Mouse (Mus musculus) liver, embryonic 11.5 days (tissue): ENCODE data around the gene Ccdc85b. TPM values are rescaled to one million over a fixed set of nuclear protein-coding genes. Genes with fewer than 3 reads are reported as not detected.
A peak's percentile ranks its signal among the peaks of the same experiment; 100 is the strongest.

Source experiments
- ATAC-seq: fragments of 200-750 bp; cut with Nextera tagmentation; replicated peaks from 2 replicates; pipeline ENCODE4 v1.8.0; 2017; ENCODE audit warnings: moderate number of reproducible peaks, mild to moderate bottlenecking, moderate TSS enrichment, moderate library complexity; ENCODE audit not compliant: low FRiP score
- DNase-seq: peaks from one replicate; pipeline ENCODE4 v3.0.0-alpha.2; 2017; ENCODE audit warnings: low spot score
- H3K27ac ChIP-seq: fragments of 300-500 bp; sonication (generic); 2 replicates; pipeline ENCODE4 v1.5.1; 2014; ENCODE audit warnings: mild to moderate bottlenecking, low read depth, low read length, control low read depth
- H3K27me3 ChIP-seq: fragments of 300-500 bp; sonication (generic); replicated peaks from 2 replicates; pipeline ENCODE4 v1.6.1; 2014; ENCODE audit warnings: low read length, mixed read lengths; ENCODE audit not compliant: control insufficient read depth, insufficient read depth
- H3K36me3 ChIP-seq: fragments of 300-500 bp; sonication (generic); 2 replicates; pipeline ENCODE4 v1.6.1; 2014; ENCODE audit warnings: mild to moderate bottlenecking, low read length, moderate library complexity, mixed read lengths; ENCODE audit not compliant: control insufficient read depth, insufficient read depth
- H3K4me1 ChIP-seq: fragments of 300-500 bp; sonication (generic); replicated peaks from 2 replicates; pipeline ENCODE4 v1.6.1; 2014; ENCODE audit warnings: low read length, mixed read lengths; ENCODE audit not compliant: control insufficient read depth, insufficient read depth
- H3K4me2 ChIP-seq: fragments of 300-500 bp; sonication (generic); 2 replicates; pipeline ENCODE4 v1.6.1; 2014; ENCODE audit warnings: mild to moderate bottlenecking, control low read depth, moderate library complexity
- H3K4me3 ChIP-seq: fragments of 300-500 bp; sonication (generic); 2 replicates; pipeline ENCODE4 v1.5.1; 2014; ENCODE audit warnings: low read depth, low read length, control low read depth
- H3K9ac ChIP-seq: fragments of 300-500 bp; sonication (generic); 2 replicates; pipeline ENCODE4 v1.6.1; 2014; ENCODE audit warnings: low read depth, low read length, control low read depth
- H3K9me3 ChIP-seq: fragments of 300-500 bp; sonication (generic); 2 replicates; pipeline ENCODE4 v1.6.1; 2016; ENCODE audit warnings: low read length, inconsistent platforms, mixed read lengths; ENCODE audit not compliant: control insufficient read depth
- WGBS: fragments of 180-500 bp; shearing (Covaris S2); extraction: QIAGEN DNeasy Blood & Tissue Kit; methylation state at CpG from one replicate; pipeline ENCODE4 v1.1.7; 2014; 5-methylcytosine and 5-hydroxymethylcytosine counted together
- polyA plus RNA-seq: library from polyadenylated mRNA; unstranded; fragments of >200 nt; fragmentation: Nextera tagmentation; extraction: Ambion mirVana; gene quantifications from 2 replicates; pipeline ENCODE4 v1.2.1, GENCODE M21; 2014

Ccdc85b gene
- polyA plus RNA-seq, 1 experiment from 2014 or later, result 6.3 TPM

DNA sequence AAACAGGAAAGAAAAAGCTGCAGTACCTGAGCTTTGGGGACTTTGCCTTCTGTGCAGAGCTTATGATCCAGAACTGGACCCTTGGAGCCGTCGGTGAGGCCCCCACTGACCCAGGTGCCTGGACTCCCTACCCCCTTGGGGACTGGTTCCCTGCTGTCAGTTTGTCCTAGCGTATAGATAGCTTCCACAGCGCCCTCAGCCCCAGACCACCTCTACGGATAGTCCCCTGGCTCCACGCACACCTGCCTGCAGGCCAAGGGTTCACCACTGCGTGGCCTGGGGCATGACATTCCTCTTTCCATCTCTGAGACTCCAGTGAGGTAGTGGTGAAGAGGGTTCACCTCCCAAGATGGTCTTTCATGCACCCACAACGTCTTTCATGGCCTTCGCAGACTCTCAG, 5.5 kb upstream of the Ccdc85b start:
- ATAC-seq (no peak), DNase-seq (no peak)
- Histone ChIP-seq H3K27me3 (no peaks in the 10 kb centered on the region), H3K4me2 (no peak overlapping the region), H3K9me3 (no peaks in the 10 kb centered on the region), H3K9ac (no peak overlapping the region), H3K4me3 (no peak overlapping the region), H3K27ac (no peak overlapping the region), H3K36me3 (peaks cover 19% of the 10 kb centered on the region), H3K4me1 (peaks cover 8% of the 10 kb centered on the region)
- WGBS, result 88% methylated on average over 9 of the region's 9 CpGs

GRCm38 (mm10) chr19:5461411-5461810, 3.7 kb upstream of the Ccdc85b start:
- peak overlapping the region; percentile 97 for H3K4me2 ChIP-seq
- peak overlapping the region; percentile 87 for H3K4me3 ChIP-seq
- ATAC-seq (no peak), DNase-seq (no peak)
- H3K36me3 ChIP-seq, result peaks cover 12% of the 10 kb centered on the region
- H3K9ac ChIP-seq, result peak overlapping the region; percentile 88
- H3K9me3 ChIP-seq, result no peaks in the 10 kb centered on the region
- H3K27me3 ChIP-seq, result no peaks in the 10 kb centered on the region
- no peak overlapping the region for H3K27ac ChIP-seq
- 83% methylated on average over 6 of the region's 6 CpGs for WGBS
- peaks cover 17% of the 10 kb centered on the region for H3K4me1 ChIP-seq

GRCm38 (mm10) chr19:5460465-5460911, 2.8 kb upstream of the Ccdc85b start, which contains the start of gene Fibp:
TSS of gene Fibp (plus strand) at chr19:5460615.
- Histone ChIP-seq H3K4me2 (peak within 1 kb of the TSS; percentile 97), H3K4me1 (peaks cover 27% of the 10 kb centered on the region), H3K27ac (peak within 1 kb of the TSS; percentile 56), H3K9ac (peak within 1 kb of the TSS; percentile 88), H3K36me3 (peaks cover 5% of the 10 kb centered on the region; the same call in 1 of the 2 replicates), H3K4me3 (peak within 1 kb of the TSS; percentile 87), H3K27me3 (no peaks in the 10 kb centered on the region), H3K9me3 (no peaks in the 10 kb centered on the region)
- DNase-seq (peak; percentile 90), ATAC-seq (peak; percentile 72)
- under 1% methylated on average over 32 of the region's 32 CpGs for WGBS

DNA sequence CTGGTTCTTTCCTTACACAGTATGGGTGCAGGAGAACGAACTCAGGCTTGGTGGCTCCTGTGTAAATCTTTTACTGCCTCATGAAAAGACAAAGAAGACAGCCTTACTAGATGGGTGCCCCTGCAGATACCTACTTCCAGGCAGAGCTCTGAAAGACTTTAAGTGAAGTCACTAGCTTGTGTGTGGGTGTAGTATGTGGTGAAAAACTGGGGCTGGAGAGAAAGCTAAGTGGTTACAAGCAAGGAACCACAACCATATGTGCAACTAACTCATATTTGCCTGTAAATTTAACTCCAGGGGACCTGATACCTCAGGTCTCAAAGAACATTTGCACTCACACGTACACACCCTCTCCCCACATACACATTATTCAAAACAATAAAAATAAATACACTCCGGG, 2.2 kb upstream of the Ccdc85b start:
- peak overlapping the region; percentile 87 for H3K4me3 ChIP-seq
- 27% methylated on average over 3 of the region's 3 CpGs for WGBS
- H3K27ac ChIP-seq, result no peak overlapping the region
- H3K4me1 ChIP-seq, result peaks cover 33% of the 10 kb centered on the region
- H3K4me2 ChIP-seq, result peak overlapping the region; percentile 97
- ATAC-seq (no peak), DNase-seq (no peak)
- H3K9me3 ChIP-seq, result no peaks in the 10 kb centered on the region
- H3K9ac ChIP-seq, result peak overlapping the region; percentile 88
- H3K36me3 ChIP-seq, result peaks cover 5% of the 10 kb centered on the region; the same call in 1 of the 2 replicates
- no peaks in the 10 kb centered on the region for H3K27me3 ChIP-seq

DNA sequence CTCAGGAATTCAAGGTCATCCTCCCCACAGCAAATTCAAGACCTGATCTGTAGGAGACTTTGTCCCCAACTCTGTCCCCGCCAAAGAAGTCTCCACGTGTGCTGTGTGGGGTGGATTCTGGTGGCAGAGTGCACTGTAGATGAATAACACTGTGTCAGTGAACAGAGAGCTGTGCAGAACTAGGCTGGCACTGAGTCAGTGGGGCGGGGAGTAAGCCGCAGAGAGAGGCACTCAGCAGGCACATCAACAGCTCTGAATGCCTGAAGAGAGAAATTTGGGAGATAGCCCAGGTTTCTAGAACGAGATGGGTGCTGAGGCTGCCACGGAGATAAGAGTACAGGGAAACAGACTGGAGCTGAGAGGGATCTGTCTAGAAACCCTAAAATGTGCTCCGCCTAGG, 1.3 kb upstream of the Ccdc85b start:
- H3K9me3 ChIP-seq, result no peaks in the 10 kb centered on the region
- H3K27ac ChIP-seq, result no peak overlapping the region
- H3K4me2 ChIP-seq, result no peak overlapping the region
- WGBS, result 67% methylated on average over 7 of the region's 7 CpGs
- H3K4me3 ChIP-seq, result 0 out of 2 replicates have a peak overlapping the region, but pooled peaks have one; percentile 11
- H3K27me3 ChIP-seq, result no peaks in the 10 kb centered on the region
- DNase-seq, result no peak
- H3K4me1 ChIP-seq, result peaks cover 33% of the 10 kb centered on the region
- peaks cover 2% of the 10 kb centered on the region; the same call in 1 of the 2 replicates for H3K36me3 ChIP-seq
- H3K9ac ChIP-seq, result no peak overlapping the region
- ATAC-seq, result no peak

GRCm38 (mm10) chr19:5456922-5457745, 560 bp downstream of the Ccdc85b start:
- WGBS, result under 1% methylated on average over 70 of the region's 70 CpGs
- 0 out of 2 replicates have a peak, but pooled peaks cover 2% of the 10 kb centered on the region for H3K36me3 ChIP-seq
- H3K9ac ChIP-seq, result peak overlapping the region; percentile 86
- H3K4me1 ChIP-seq, result peaks cover 33% of the 10 kb centered on the region
- no peaks in the 10 kb centered on the region for H3K9me3 ChIP-seq
- peak overlapping the region; percentile 78 for H3K27ac ChIP-seq
- DNase-seq, result peak; percentile 96
- ATAC-seq, result peak; percentile 88
- H3K27me3 ChIP-seq, result no peaks in the 10 kb centered on the region
- H3K4me3 ChIP-seq, result peak overlapping the region; percentile 87
- peak overlapping the region; percentile 90 for H3K4me2 ChIP-seq

DNA sequence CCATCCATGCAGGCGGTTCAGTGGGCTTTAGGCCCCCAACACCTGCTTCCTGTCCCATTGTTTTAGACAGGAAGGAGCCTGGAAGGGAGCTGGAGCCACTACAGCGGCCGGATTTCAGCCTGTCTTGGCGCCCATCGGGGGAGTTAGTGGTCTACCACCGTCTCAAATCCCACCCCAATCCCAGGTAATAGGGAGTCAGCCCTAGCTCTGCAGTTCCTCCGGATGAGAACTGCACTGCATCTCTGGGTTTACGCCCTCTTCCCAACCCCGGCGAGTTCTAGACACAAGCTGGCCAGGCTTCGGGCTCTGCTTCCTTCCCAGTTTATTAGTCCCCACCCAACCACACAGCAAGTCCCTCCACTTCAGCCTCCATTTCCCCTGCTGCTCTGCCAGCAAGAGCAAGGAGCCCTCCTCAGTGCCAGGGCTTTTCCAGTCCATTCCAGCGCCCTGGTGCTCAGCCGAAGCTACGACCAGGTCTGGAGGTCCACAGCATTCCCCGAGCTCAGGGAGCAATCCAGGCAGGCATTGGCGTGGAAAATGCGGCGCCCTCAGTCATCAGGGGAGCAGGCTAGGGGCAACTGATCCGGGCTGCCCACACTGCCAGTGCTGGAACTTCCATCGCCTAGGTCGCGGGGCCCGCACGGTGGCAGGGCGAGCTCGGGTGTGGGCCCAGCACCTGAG, 1.3 kb downstream of the Ccdc85b start:
- Histone ChIP-seq H3K27ac (peak overlapping the region; percentile 78), H3K9ac (peak overlapping the region; percentile 86), H3K4me2 (peak overlapping the region; percentile 90), H3K4me1 (peaks cover 31% of the 10 kb centered on the region), H3K9me3 (no peaks in the 10 kb centered on the region), H3K36me3 (0 out of 2 replicates have a peak, but pooled peaks cover 2% of the 10 kb centered on the region), H3K27me3 (no peaks in the 10 kb centered on the region), H3K4me3 (peak overlapping the region; percentile 87)
- WGBS, result 4% methylated on average over 26 of the region's 26 CpGs
- DNase-seq, result no peak
- no peak for ATAC-seq

DNA sequence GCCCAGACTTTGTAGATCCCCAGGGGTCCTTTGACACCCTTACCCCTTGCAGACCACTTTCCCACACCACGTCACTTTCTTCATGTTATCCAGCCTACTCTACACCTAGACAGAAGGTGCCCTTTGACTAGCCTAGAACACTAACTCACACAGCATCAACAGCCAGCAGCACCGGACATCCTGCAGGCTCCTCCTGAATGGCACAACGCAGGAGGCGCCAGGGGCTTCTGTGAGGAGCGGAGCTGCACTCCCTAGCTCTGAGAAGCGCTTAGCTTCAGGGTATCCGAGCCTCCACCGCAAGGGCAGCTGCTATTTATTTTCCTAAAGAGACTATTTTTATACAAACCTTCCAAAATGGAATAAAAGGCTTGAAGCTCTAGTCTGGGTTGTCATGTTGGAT, 2.1 kb downstream of the Ccdc85b start:
- no peak for ATAC-seq
- Histone ChIP-seq H3K4me2 (peak overlapping the region; percentile 90), H3K9me3 (no peaks in the 10 kb centered on the region), H3K4me3 (peak overlapping the region; percentile 87), H3K36me3 (0 out of 2 replicates have a peak, but pooled peaks cover 2% of the 10 kb centered on the region), H3K27ac (no peak overlapping the region), H3K9ac (peak overlapping the region; percentile 23; the same call in 1 of the 2 replicates), H3K4me1 (peaks cover 25% of the 10 kb centered on the region), H3K27me3 (no peaks in the 10 kb centered on the region)
- 71% methylated on average over 8 of the region's 8 CpGs for WGBS
- DNase-seq, result no peak
